Mouse (Mus musculus): ENCODE measurements around the gene Gm38119.
A peak's percentile ranks its signal among the peaks of the same experiment; 100 is the strongest.

The Gm38119 gene

GRCm38 (mm10) chr3:92738996-92739395 lies at the start of gene Gm38119:
Gene Gm38119 (minus strand): TSS chr3:92739096.
- no peak for DNase-seq

- no peak for DNase-seq
Measured at GRCm38 (mm10) chr3:92778799-92779198, 39.9 kb upstream of the Gm38119 start, which contains the start of gene Lce1i. Gene Lce1i (minus strand): TSS chr3:92778899.

DNA sequence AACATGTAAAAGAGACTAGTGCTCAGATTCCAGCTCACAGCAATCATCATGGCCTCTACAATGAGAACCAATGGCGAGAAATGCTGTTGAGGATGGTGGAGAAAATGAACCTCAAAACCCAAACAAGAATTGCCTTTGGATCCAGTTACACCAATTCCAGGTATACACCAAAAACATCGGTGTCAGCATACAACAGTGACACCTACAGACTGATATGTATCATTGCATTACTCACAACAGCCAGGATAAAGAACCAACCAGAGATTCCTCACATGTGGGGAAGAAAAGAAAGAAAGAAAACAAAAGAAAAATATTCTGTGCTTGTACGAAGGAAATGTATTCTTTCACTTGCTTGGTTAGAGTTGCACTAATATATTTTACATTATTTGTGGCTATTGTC lies 32.7 kb upstream of the Gm38119 start:
- DNase-seq, result no peak

DNA sequence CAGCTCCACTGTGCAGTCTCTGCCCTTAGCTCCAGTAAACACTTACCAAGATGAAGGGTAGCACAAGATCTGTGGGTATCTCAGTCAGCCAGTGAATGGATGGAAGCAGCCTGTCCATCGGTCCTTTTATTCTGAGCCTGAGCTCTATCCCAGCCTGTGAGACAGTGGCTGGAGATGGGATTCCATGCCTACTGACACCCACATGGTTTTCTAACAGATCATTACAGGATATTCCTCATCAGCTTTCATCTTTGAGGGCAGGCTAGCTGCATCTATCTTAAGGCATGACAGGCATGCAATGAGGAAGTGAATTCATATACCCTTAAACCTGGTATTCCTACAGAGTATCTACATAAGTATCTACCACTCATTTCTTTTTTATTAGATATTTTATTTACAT lies 26.1 kb upstream of the Gm38119 start, which contains the start of gene Lce1h:
Lce1h (minus strand) TSS at position 101 of the 400 bp plus-strand sequence.
- no peak for DNase-seq

DNA sequence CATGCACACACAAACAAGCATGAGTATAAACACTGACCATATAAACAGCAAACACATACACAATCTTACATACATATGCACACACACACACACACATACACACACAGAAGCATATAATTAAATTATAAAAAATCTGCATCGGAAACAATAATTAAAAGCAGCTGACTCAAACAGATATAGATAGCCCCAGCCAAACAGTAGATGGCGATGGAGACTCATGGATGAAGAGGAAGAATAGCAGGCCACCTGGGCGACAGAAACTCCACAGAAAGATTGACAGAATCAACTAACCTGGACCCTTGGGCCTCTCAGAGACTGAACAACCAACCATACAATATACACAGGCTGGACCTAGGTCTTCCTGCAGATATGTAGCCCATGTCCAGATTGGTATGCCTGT lies 14.3 kb upstream of the Gm38119 start:
- no peak for DNase-seq

GRCm38 (mm10) chr3:92752238-92752637 lies 13.3 kb upstream of the Gm38119 start, which contains the start of gene Lce1g:
Gene Lce1g (minus strand): TSS chr3:92752338.
- DNase-seq, result no peak

GRCm38 (mm10) chr3:92722631-92723030 lies 16.3 kb downstream of the Gm38119 start:
- DNase-seq, result no peak

- no peak for DNase-seq
Measured at GRCm38 (mm10) chr3:92720250-92720649, 18.6 kb downstream of the Gm38119 start, which contains the start of gene Lce1f. Gene Lce1f (minus strand): TSS chr3:92720350.

GRCm38 (mm10) chr3:92715122-92715521 lies 23.8 kb downstream of the Gm38119 start:
- no peak for DNase-seq

- DNase-seq, result no peak
Measured at GRCm38 (mm10) chr3:92708974-92709373, 29.9 kb downstream of the Gm38119 start, which contains the start of gene Lce1e. Gene Lce1e (minus strand): TSS chr3:92709074.

DNA sequence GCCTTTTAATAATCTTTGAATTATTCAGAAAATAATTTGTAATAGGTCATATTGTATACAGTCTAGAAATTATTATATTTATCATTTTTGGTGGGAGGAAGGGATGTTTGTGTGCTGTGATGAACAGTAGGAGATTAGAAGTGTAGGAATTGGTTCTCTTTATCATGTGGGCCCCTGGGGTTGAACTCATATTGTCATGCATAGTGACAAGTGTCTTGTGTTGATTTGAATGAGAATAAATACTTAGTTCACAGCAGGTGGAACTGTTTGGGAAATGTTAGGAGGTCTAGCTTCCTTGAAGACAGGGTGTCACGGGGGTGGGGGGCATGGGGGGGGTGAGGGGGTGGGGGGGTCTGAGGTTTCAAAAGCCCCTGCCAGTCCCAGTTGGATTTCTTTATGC lies 44.3 kb downstream of the Gm38119 start:
- no peak for DNase-seq

DNA sequence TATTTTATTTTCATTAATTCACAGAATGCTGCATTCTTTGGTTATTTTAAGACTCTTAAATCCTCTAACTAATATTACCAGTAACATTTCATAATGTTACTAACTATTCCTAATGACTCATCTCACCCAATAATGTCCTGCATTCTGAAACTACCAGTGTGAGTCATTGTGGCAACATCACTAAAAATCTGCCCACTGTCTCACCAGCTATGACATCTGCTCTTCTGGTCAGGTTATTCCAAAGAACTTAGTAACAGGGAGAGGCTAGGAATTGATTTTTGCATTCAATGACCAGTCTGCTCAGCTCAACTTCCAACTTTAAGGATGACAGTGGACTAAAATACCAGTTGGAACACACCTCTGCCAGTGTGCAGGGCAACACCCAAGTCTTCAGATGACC lies 47.2 kb downstream of the Gm38119 start:
- DNase-seq, result no peak

- DNase-seq, result peak; percentile 23 to 38
Measured at GRCm38 (mm10) chr3:92689154-92689553, 49.7 kb downstream of the Gm38119 start.
